Mouse (Mus musculus) forebrain, embryonic 10.5 days (tissue): ENCODE data around the gene Pla2g4a. TPM values are rescaled to one million over a fixed set of nuclear protein-coding genes. Genes with fewer than 3 reads are reported as not detected.

ENCODE experiments used
- DNase-seq: peaks from one replicate; pipeline ENCODE4 v3.0.0-alpha.2; 2017; ENCODE audit warnings: low spot score; ENCODE audit errors: extremely low spot score
- H3K27ac ChIP-seq: fragments of 300-500 bp; sonication (generic); 2 replicates; pipeline ENCODE4 v1.5.1; 2016; ENCODE audit warnings: mild to moderate bottlenecking
- H3K27me3 ChIP-seq: fragments of 300-500 bp; sonication (generic); 2 replicates; pipeline ENCODE4 v1.6.1; 2016; ENCODE audit warnings: mild to moderate bottlenecking; ENCODE audit not compliant: poor library complexity, severe bottlenecking
- H3K36me3 ChIP-seq: fragments of 300-500 bp; sonication (generic); replicated peaks from 2 replicates; pipeline ENCODE4 v1.6.1; 2016; ENCODE audit warnings: mild to moderate bottlenecking, moderate library complexity
- H3K4me1 ChIP-seq: fragments of 300-500 bp; sonication (generic); 2 replicates; pipeline ENCODE4 v1.6.1; 2016
- H3K4me3 ChIP-seq: fragments of 300-500 bp; sonication (generic); 2 replicates; pipeline ENCODE4 v1.5.1; 2016; ENCODE audit warnings: mild to moderate bottlenecking, moderate library complexity
- H3K9me3 ChIP-seq: fragments of 300-500 bp; sonication (generic); 2 replicates; pipeline ENCODE4 v1.6.1; 2016; ENCODE audit warnings: mild to moderate bottlenecking, moderate library complexity
- WGBS: fragments of 180-500 bp; shearing (Covaris S2); methylation state at CpG from one replicate; pipeline ENCODE4 v1.1.7; 2016; 5-methylcytosine and 5-hydroxymethylcytosine counted together
- polyA plus RNA-seq: library from polyadenylated mRNA; unstranded; fragments of >200 nt; fragmentation: Nextera tagmentation; extraction: Ambion mirVana; gene quantifications from 2 replicates; pipeline ENCODE4 v1.2.1, GENCODE M21; 2016

The Pla2g4a gene
- polyA plus RNA-seq, 1 experiment from 2014 or later = 5.0 TPM

DNA sequence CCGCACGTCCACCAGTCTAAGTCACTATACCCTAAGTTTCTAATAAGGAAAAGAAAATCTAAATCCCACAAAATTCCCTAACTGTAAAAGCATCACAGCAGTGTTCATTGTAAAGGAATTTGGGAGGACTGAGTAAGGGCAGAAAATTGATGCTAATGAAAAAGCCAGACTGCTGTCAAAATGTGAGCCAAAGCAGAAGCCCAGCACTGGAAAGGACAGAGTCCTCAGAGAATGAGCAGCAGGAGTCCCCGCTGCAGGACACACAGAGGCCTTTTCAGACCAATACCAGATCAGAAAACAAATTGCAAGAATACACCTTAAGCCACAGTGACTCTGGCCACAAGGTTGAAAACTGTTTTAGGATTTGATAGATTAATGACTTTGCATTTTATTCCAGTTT, 124.6 kb downstream of the Pla2g4a start:
- WGBS = 86% methylated on average over 3 of the region's 3 CpGs
- Histone ChIP-seq H3K4me3 (no peak overlapping the region), H3K9me3 (no peaks in the 10 kb centered on the region), H3K4me1 (no peaks in the 10 kb centered on the region), H3K27ac (no peak overlapping the region), H3K27me3 (no peaks in the 10 kb centered on the region), H3K36me3 (no peaks in the 10 kb centered on the region)
- DNase-seq = no peak

- H3K36me3 ChIP-seq = no peaks in the 10 kb centered on the region
- no peaks in the 10 kb centered on the region for H3K27me3 ChIP-seq
- no peak for DNase-seq
- H3K9me3 ChIP-seq = no peaks in the 10 kb centered on the region
- no peak overlapping the region for H3K4me3 ChIP-seq
- WGBS = 80% methylated on average over 2 of the region's 2 CpGs
- H3K27ac ChIP-seq = no peak overlapping the region
- no peaks in the 10 kb centered on the region for H3K4me1 ChIP-seq
Observed at GRCm38 (mm10) chr1:149833876-149834275, 127.2 kb downstream of the Pla2g4a start.

DNA sequence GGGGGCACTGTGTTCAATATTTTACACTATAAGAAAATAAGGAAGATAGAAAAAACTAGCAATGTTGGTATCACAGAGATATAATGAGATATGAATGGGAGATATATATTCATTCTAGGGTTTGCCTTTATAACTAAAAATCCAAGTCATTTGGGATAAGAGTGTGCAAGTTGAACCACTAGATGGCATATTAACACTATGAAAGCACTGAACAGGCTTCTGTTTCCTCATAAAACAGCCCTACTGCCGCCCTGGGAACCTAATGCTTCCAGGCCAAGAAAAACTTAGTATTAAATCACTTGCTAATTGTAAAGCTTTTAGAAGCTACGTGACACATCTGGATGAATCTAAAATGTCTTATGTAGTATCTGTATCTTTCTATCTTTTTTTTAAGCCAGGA, 128.1 kb downstream of the Pla2g4a start:
- H3K36me3 ChIP-seq = no peaks in the 10 kb centered on the region
- H3K27ac ChIP-seq = no peak overlapping the region
- H3K9me3 ChIP-seq = no peaks in the 10 kb centered on the region
- no peak for DNase-seq
- H3K4me3 ChIP-seq = no peak overlapping the region
- WGBS = 36% methylated on average over 2 of the region's 2 CpGs
- H3K27me3 ChIP-seq = no peaks in the 10 kb centered on the region
- H3K4me1 ChIP-seq = no peaks in the 10 kb centered on the region

- Histone ChIP-seq H3K36me3 (no peaks in the 10 kb centered on the region), H3K27ac (no peak overlapping the region), H3K4me3 (no peak overlapping the region), H3K27me3 (no peaks in the 10 kb centered on the region), H3K4me1 (no peaks in the 10 kb centered on the region), H3K9me3 (no peaks in the 10 kb centered on the region)
- DNase-seq = no peak
- 89% methylated on average over 1 of the region's 1 CpGs for WGBS
Observed at GRCm38 (mm10) chr1:149832514-149832913, 128.6 kb downstream of the Pla2g4a start.

GRCm38 (mm10) chr1:149831100-149831499, 130.0 kb downstream of the Pla2g4a start:
- H3K4me1 ChIP-seq = no peaks in the 10 kb centered on the region
- H3K9me3 ChIP-seq = peaks cover 1% of the 10 kb centered on the region; the same call in 1 of the 2 replicates
- no peaks in the 10 kb centered on the region for H3K36me3 ChIP-seq
- no peak overlapping the region for H3K4me3 ChIP-seq
- H3K27ac ChIP-seq = no peak overlapping the region
- DNase-seq = no peak
- WGBS = 100% methylated on average over 1 of the region's 1 CpGs
- no peaks in the 10 kb centered on the region for H3K27me3 ChIP-seq

DNA sequence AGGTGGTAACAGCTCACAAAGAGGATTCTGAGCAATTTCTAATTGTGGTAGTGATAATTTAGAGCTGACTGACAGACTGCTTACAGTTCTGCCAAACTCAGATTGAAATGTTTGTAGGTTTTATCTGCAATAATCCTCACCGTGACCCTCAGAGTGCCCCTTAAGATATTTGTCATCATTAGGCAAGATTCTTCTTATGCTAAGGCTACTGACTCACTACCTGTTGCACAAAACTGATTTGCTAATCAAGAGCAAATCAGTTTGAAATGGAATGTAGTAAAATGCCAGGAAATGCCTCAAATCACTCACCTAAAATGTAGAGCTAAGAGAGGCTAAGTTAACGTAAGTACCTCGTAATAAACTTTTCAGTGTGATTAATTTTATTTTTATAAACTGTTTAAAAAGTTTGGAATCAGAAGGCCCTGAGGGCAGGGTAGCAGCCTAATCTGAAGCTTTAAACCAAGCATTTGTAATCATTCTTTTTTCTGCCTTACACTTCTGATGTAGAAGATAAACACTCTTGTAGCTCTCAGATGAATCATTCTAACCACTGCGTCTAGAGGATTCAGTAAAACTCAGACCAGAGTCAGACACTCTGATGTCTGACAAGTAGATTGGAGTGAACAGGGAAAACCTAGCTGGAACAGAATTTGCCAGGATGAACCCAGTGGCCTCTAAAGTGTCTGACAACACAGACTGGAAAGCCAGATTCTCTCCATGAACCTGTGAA, 147.3 kb downstream of the Pla2g4a start:
- Histone ChIP-seq H3K27me3 (no peaks in the 10 kb centered on the region), H3K9me3 (no peaks in the 10 kb centered on the region; the same call in 1 of the 2 replicates), H3K4me3 (no peak overlapping the region), H3K27ac (no peak overlapping the region), H3K36me3 (no peaks in the 10 kb centered on the region), H3K4me1 (no peaks in the 10 kb centered on the region)
- 93% methylated on average over 4 of the region's 4 CpGs for WGBS
- no peak for DNase-seq

GRCm38 (mm10) chr1:149809527-149809926, 151.6 kb downstream of the Pla2g4a start:
- no peaks in the 10 kb centered on the region for H3K27me3 ChIP-seq
- H3K36me3 ChIP-seq = no peaks in the 10 kb centered on the region
- H3K4me1 ChIP-seq = no peaks in the 10 kb centered on the region
- no peak overlapping the region for H3K4me3 ChIP-seq
- no peaks in the 10 kb centered on the region; the same call in 1 of the 2 replicates for H3K9me3 ChIP-seq
- H3K27ac ChIP-seq = no peak overlapping the region
- 92% methylated on average over 1 of the region's 1 CpGs for WGBS
- no peak for DNase-seq

Other genes starting within 250 kb of the Pla2g4a start
- 0.17 TPM in 1 of 2 replicates, not detected in the other for gene Ptgs2, start 138.7 kb upstream of the Pla2g4a start, polyA plus RNA-seq